Mouse (Mus musculus) sigmoid colon, adult 10 weeks (tissue): ENCODE measurements around the gene Dmrtc1c2. TPM values are rescaled to one million over a fixed set of nuclear protein-coding genes. Genes with fewer than 3 reads are reported as not detected.

ENCODE experiments used
- polyA plus RNA-seq: library from polyadenylated mRNA; stranded (reverse); fragments of 350-450 nt; fragmentation: Illumina TruSeq; extraction: RNeasy Lipid Tissue Mini Kit (QIAGEN cat#74804); gene quantifications from one replicate; pipeline ENCODE4 v1.2.3, GENCODE M21; 2014; ENCODE audit warnings: low read depth, low replicate concordance

Dmrtc1c2 gene
- polyA plus RNA-seq, result not detected

DNA sequence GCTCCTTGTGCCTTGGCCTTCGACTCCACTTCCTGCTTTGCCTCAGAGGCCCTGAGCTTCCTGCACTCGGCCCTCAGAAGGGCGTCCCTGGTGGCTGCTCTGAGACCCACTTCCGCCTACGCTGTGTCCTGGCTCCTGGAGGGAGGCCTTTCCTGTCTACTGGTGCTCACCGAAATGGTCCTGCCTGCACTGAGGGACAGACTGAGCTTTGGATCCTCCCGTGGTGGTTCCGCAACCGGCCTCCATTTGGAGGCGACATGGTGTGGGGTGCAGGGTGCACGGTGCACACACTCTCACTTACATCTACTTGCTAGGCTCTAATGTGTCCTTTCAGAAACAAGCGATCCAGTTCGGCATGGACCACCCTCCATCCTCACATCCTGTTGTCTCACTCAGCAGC is at the start of gene Dmrtc1c2:
TSS of gene Dmrtc1c2 (minus strand) at position 101 of the 400 bp plus-strand sequence.

DNA sequence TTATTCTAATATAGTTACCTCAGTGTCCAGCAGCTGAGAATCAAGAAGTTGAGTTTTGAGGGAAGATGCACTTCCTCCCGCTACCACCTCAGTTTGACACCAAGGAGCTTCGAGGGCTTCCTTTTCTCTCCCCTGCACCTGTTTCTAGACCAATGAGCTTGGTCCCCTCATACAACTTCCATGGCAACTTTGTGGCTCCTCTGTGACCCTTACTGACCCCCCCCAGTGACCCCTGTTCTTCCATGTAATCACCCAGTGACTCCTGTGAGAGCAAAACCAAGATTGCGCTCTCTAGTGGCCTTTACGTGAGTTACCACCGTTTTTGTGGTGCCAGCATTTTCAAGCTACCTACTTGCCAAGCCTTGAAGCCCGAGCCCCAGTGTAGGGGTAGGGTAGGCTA is 13.5 kb upstream of the Dmrtc1c2 start, which contains the start of gene 1700031F05Rik:
TSS of gene 1700031F05Rik (minus strand) at position 101 of the 400 bp plus-strand sequence.

DNA sequence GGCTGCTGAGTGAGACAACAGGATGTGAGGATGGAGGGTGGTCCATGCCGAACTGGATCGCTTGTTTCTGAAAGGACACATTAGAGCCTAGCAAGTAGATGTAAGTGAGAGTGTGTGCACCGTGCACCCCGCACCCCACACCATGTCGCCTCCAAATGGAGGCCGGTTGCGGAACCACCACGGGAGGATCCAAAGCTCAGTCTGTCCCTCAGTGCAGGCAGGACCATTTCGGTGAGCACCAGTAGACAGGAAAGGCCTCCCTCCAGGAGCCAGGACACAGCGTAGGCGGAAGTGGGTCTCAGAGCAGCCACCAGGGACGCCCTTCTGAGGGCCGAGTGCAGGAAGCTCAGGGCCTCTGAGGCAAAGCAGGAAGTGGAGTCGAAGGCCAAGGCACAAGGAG is 51.8 kb downstream of the Dmrtc1c2 start, which contains the start of gene Dmrtc1c1:
TSS of gene Dmrtc1c1 (plus strand) at position 301 of the 400 bp plus-strand sequence.

Other genes starting within 250 kb of the Dmrtc1c2 start
- gene Phka1, start 210.4 kb downstream of the Dmrtc1c2 start, polyA plus RNA-seq, result 10.7 TPM
- not detected for gene Gm3880, start 167.6 kb downstream of the Dmrtc1c2 start, polyA plus RNA-seq
- gene Gm9112, start 147.0 kb downstream of the Dmrtc1c2 start, polyA plus RNA-seq, result not detected
- not detected for gene Dmrtc1b, start 146.8 kb downstream of the Dmrtc1c2 start, polyA plus RNA-seq
- gene Dmrtc1c1, start 51.7 kb downstream of the Dmrtc1c2 start, polyA plus RNA-seq, result not detected
- not detected for gene 1700031F05Rik, start 13.4 kb upstream of the Dmrtc1c2 start, polyA plus RNA-seq
- gene Dmrtc1a, start 54.1 kb upstream of the Dmrtc1c2 start, polyA plus RNA-seq, result not detected
- not detected for gene 1700011M02Rik, start 54.3 kb upstream of the Dmrtc1c2 start, polyA plus RNA-seq
- not detected for gene 1700018G05Rik, start 73.8 kb upstream of the Dmrtc1c2 start, polyA plus RNA-seq